Mouse (Mus musculus) lung, postnatal 0 days (tissue): Measurements from ENCODE around the gene Slc50a1.

Experiments used
- CTCF ChIP-seq: IDR thresholded peaks from 2 replicates; pipeline ENCODE4 v1.5.1; 2016; ENCODE audit warnings: antibody characterized with exemption, mild to moderate bottlenecking
- EP300 ChIP-seq: IDR thresholded peaks from 2 replicates; pipeline ENCODE4 v1.6.1; 2016; ENCODE audit warnings: antibody characterized with exemption, mild to moderate bottlenecking, control low read depth

GRCm38 (mm10) chr3:89299499-89299898 is 29.1 kb upstream of the Slc50a1 start:
- TF ChIP-seq EP300 (no peak), CTCF (peak; percentile 19; the same call in 1 of the 2 replicates)
